Mouse (Mus musculus): ENCODE measurements around the gene Deup1. TPM values are rescaled to one million over a fixed set of nuclear protein-coding genes. Genes with fewer than 3 reads are reported as not detected.

Gene Deup1
- polyA plus RNA-seq, 1 experiment from 2014 or later: 0.20 TPM

DNA sequence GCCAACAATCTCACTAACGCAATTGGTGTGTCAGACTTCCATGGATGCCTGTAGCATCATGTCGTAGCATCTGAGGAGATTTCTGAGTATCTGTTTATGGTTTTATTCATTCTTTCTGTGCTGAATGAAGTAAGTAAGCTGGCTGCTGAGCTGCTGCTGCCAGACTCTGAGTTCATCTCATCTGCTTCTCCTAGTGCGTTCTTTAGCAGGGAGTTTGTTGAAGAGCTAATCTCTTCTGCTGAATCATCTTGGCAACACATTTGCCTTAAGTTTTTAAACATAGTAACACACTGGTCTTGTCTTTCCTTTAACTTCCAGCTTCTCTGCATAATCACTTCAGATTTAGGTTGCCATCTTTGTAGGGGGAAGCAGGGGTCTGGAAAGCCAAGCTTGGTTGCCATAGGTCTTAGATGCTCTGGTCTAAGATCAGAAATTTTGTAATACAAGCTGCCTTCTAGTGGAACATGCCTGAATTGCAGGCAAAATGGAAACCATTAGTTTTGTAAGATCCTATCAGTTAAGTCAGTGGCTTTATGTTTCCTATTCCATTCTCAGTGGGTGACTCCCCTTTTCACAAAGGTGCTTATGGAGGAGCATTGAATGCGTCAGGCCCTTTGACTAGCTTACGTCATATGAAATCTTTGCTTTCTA lies 18.3 kb downstream of the Deup1 start:
- Histone ChIP-seq H3K4me2 (ENCODE audit: low read length) (no peak overlapping the region), H3K9me3 (ENCODE audit: control insufficient read depth, low read length) (peaks cover 6% of the 10 kb centered on the region; the same call in 1 of the 2 replicates), H3K27me3 (ENCODE audit: control insufficient read depth, insufficient read depth, low read length) (no peaks in the 10 kb centered on the region), H3K4me1 (ENCODE audit: control insufficient read depth in 2 of 2, insufficient read depth in 2 of 2, low read length in 2 of 2) (no peaks in the 10 kb centered on the region), H3K9ac (ENCODE audit: low read length) (no peak overlapping the region), H3K4me3 (ENCODE audit: control insufficient read depth in 1 of 2, insufficient read depth in 1 of 2, low read depth in 1 of 2, low read length in 2 of 2) (no peak overlapping the region), H3K27ac (replicated peaks in 1 of 2; ENCODE audit: control insufficient read depth in 1 of 2, insufficient read depth in 1 of 2, low read depth in 2 of 2, low read length in 2 of 2) (no peak overlapping the region), H3K36me3 (ENCODE audit: control insufficient read depth, insufficient read depth, low read length) (no peaks in the 10 kb centered on the region)
- WGBS: 86% methylated on average over 5 of the region's 5 CpGs
- ATAC-seq (ENCODE audit: insufficient number of reproducible peaks, insufficient read depth, low FRiP score, low read depth): no peak

- 91% methylated on average over 2 of the region's 2 CpGs for WGBS
- Histone ChIP-seq H3K9me3 (ENCODE audit: control insufficient read depth, low read length) (peaks cover 6% of the 10 kb centered on the region; the same call in 1 of the 2 replicates), H3K27ac (replicated peaks in 1 of 2; ENCODE audit: control insufficient read depth in 1 of 2, insufficient read depth in 1 of 2, low read depth in 2 of 2, low read length in 2 of 2) (no peak overlapping the region), H3K9ac (ENCODE audit: low read length) (no peak overlapping the region), H3K4me2 (ENCODE audit: low read length) (no peak overlapping the region), H3K36me3 (ENCODE audit: control insufficient read depth, insufficient read depth, low read length) (no peaks in the 10 kb centered on the region), H3K27me3 (ENCODE audit: control insufficient read depth, insufficient read depth, low read length) (no peaks in the 10 kb centered on the region), H3K4me3 (ENCODE audit: control insufficient read depth in 1 of 2, insufficient read depth in 1 of 2, low read depth in 1 of 2, low read length in 2 of 2) (no peak overlapping the region), H3K4me1 (ENCODE audit: control insufficient read depth in 2 of 2, insufficient read depth in 2 of 2, low read length in 2 of 2) (no peaks in the 10 kb centered on the region)
- no peak for ATAC-seq (ENCODE audit: insufficient number of reproducible peaks, insufficient read depth, low FRiP score, low read depth)
Observed at GRCm38 (mm10) chr9:15607601-15608000, 20.1 kb downstream of the Deup1 start.

GRCm38 (mm10) chr9:15603156-15603555 lies 24.6 kb downstream of the Deup1 start:
- Histone ChIP-seq H3K4me2 (ENCODE audit: low read length) (no peak overlapping the region), H3K4me3 (ENCODE audit: control insufficient read depth in 1 of 2, insufficient read depth in 1 of 2, low read depth in 1 of 2, low read length in 2 of 2) (no peak overlapping the region), H3K9me3 (ENCODE audit: control insufficient read depth, low read length) (no peaks in the 10 kb centered on the region), H3K27ac (replicated peaks in 1 of 2; ENCODE audit: control insufficient read depth in 1 of 2, insufficient read depth in 1 of 2, low read depth in 2 of 2, low read length in 2 of 2) (no peak overlapping the region), H3K36me3 (ENCODE audit: control insufficient read depth, insufficient read depth, low read length) (no peaks in the 10 kb centered on the region), H3K27me3 (ENCODE audit: control insufficient read depth, insufficient read depth, low read length) (no peaks in the 10 kb centered on the region), H3K9ac (ENCODE audit: low read length) (no peak overlapping the region), H3K4me1 (ENCODE audit: control insufficient read depth in 2 of 2, insufficient read depth in 2 of 2, low read length in 2 of 2) (no peaks in the 10 kb centered on the region)
- 85% methylated on average over 8 of the region's 8 CpGs for WGBS
- no peak for ATAC-seq (ENCODE audit: insufficient number of reproducible peaks, insufficient read depth, low FRiP score, low read depth)

- Histone ChIP-seq H3K9me3 (ENCODE audit: control insufficient read depth, low read length) (no peaks in the 10 kb centered on the region), H3K4me3 (ENCODE audit: control insufficient read depth in 1 of 2, insufficient read depth in 1 of 2, low read depth in 1 of 2, low read length in 2 of 2) (no peak overlapping the region), H3K9ac (ENCODE audit: low read length) (no peak overlapping the region), H3K27ac (replicated peaks in 1 of 2; ENCODE audit: control insufficient read depth in 1 of 2, insufficient read depth in 1 of 2, low read depth in 2 of 2, low read length in 2 of 2) (no peak overlapping the region), H3K4me1 (ENCODE audit: control insufficient read depth in 2 of 2, insufficient read depth in 2 of 2, low read length in 2 of 2) (no peaks in the 10 kb centered on the region), H3K27me3 (ENCODE audit: control insufficient read depth, insufficient read depth, low read length) (no peaks in the 10 kb centered on the region), H3K36me3 (ENCODE audit: control insufficient read depth, insufficient read depth, low read length) (no peaks in the 10 kb centered on the region), H3K4me2 (ENCODE audit: low read length) (no peak overlapping the region)
- ATAC-seq (ENCODE audit: insufficient number of reproducible peaks, insufficient read depth, low FRiP score, low read depth): no peak
- 56% methylated on average over 5 of the region's 5 CpGs for WGBS
Observed at GRCm38 (mm10) chr9:15600859-15601540, 26.7 kb downstream of the Deup1 start.

- H3K27ac ChIP-seq (replicated peaks in 1 of 2; ENCODE audit: control insufficient read depth in 1 of 2, insufficient read depth in 1 of 2, low read depth in 2 of 2, low read length in 2 of 2): 0 out of 4 replicates have a peak overlapping the region, but pooled peaks of 1 of the 2 experiments have one; percentile 27
- ATAC-seq (ENCODE audit: insufficient number of reproducible peaks, insufficient read depth, low FRiP score, low read depth): peak; percentile 35; the same call in 1 of the 2 replicates
Observed at GRCm38 (mm10) chr9:15600156-15600858, 27.4 kb downstream of the Deup1 start.

DNA sequence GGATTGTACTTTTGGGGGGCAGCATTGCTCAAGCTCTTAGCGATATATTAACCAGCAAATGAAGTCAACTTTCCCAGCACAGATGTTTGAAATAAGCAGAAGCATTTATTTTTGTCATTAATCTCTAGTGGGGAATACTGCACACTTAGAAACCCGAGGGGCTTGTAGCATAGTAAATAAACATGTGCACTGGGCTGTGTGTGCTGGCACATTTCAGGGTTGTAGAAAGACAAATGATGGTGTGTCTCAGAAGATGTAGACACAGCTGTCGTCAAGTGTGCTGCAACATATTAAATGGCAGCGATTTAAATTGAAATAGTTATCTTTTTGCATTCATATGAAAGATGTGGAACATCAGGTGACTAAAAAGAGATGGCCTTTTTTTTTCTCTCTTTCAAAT lies 31.1 kb downstream of the Deup1 start:
- no peaks in the 10 kb centered on the region for H3K9me3 ChIP-seq (ENCODE audit: control insufficient read depth, low read length)
- H3K4me3 ChIP-seq (ENCODE audit: control insufficient read depth in 1 of 2, insufficient read depth in 1 of 2, low read depth in 1 of 2, low read length in 2 of 2): no peak overlapping the region
- H3K27me3 ChIP-seq (ENCODE audit: control insufficient read depth, insufficient read depth, low read length): no peaks in the 10 kb centered on the region
- no peaks in the 10 kb centered on the region for H3K36me3 ChIP-seq (ENCODE audit: control insufficient read depth, insufficient read depth, low read length)
- H3K4me1 ChIP-seq (ENCODE audit: control insufficient read depth in 2 of 2, insufficient read depth in 2 of 2, low read length in 2 of 2): no peaks in the 10 kb centered on the region
- H3K9ac ChIP-seq (ENCODE audit: low read length): no peak overlapping the region
- no peak overlapping the region for H3K4me2 ChIP-seq (ENCODE audit: low read length)
- no peak overlapping the region for H3K27ac ChIP-seq (replicated peaks in 1 of 2; ENCODE audit: control insufficient read depth in 1 of 2, insufficient read depth in 1 of 2, low read depth in 2 of 2, low read length in 2 of 2)
- ATAC-seq (ENCODE audit: insufficient number of reproducible peaks, insufficient read depth, low FRiP score, low read depth): no peak
- 60% methylated on average over 4 of the region's 4 CpGs for WGBS

More at GRCm38 (mm10) chr9:15600156-15600858, 27.4 kb downstream of the Deup1 start:
- Histone ChIP-seq H3K4me1 (ENCODE audit: control insufficient read depth in 2 of 2, insufficient read depth in 2 of 2, low read length in 2 of 2) (no peaks in the 10 kb centered on the region), H3K27me3 (ENCODE audit: control insufficient read depth, insufficient read depth, low read length) (no peaks in the 10 kb centered on the region), H3K4me3 (ENCODE audit: control insufficient read depth in 1 of 2, insufficient read depth in 1 of 2, low read depth in 1 of 2, low read length in 2 of 2) (no peak overlapping the region), H3K9ac (ENCODE audit: low read length) (no peak overlapping the region), H3K36me3 (ENCODE audit: control insufficient read depth, insufficient read depth, low read length) (no peaks in the 10 kb centered on the region), H3K4me2 (ENCODE audit: low read length) (no peak overlapping the region), H3K9me3 (ENCODE audit: control insufficient read depth, low read length) (no peaks in the 10 kb centered on the region)
- WGBS: 60% methylated on average over 6 of the region's 6 CpGs

DNA sequence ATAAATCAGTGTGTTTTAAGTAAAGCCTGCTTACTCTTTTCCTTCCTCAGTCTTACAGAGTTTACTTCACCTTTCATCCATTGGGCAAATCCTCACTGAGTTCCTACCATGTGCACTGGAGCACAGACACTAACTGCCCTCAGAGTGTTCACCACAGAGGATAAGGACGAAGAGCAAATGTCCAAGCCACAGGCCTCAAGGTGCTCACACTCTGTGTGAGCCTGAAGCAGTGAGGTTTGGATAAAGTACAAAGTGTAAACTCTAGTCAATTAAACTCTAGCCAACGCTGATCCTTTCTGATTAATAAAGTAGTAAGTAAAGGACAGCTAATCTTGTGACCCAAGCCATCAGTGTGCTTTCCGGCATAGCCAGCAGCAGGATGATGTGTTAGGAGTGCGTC lies 33.6 kb downstream of the Deup1 start:
- Histone ChIP-seq H3K36me3 (ENCODE audit: control insufficient read depth, insufficient read depth, low read length) (no peaks in the 10 kb centered on the region), H3K9me3 (ENCODE audit: control insufficient read depth, low read length) (no peaks in the 10 kb centered on the region), H3K27me3 (ENCODE audit: control insufficient read depth, insufficient read depth, low read length) (no peaks in the 10 kb centered on the region), H3K4me2 (ENCODE audit: low read length) (no peak overlapping the region), H3K4me3 (ENCODE audit: control insufficient read depth in 1 of 2, insufficient read depth in 1 of 2, low read depth in 1 of 2, low read length in 2 of 2) (no peak overlapping the region), H3K4me1 (ENCODE audit: control insufficient read depth in 2 of 2, insufficient read depth in 2 of 2, low read length in 2 of 2) (no peaks in the 10 kb centered on the region), H3K9ac (ENCODE audit: low read length) (no peak overlapping the region), H3K27ac (replicated peaks in 1 of 2; ENCODE audit: control insufficient read depth in 1 of 2, insufficient read depth in 1 of 2, low read depth in 2 of 2, low read length in 2 of 2) (no peak overlapping the region)
- 87% methylated on average over 4 of the region's 4 CpGs for WGBS
- ATAC-seq (ENCODE audit: insufficient number of reproducible peaks, insufficient read depth, low FRiP score, low read depth): no peak

Measured in heart, embryonic 14.5 days (tissue).